Mouse (Mus musculus): ENCODE measurements around the gene Ino80. TPM values are rescaled to one million over a fixed set of nuclear protein-coding genes. Genes with fewer than 3 reads are reported as not detected.
A peak's percentile ranks its signal among the peaks of the same experiment; 100 is the strongest.
"Not testable (repeated sequence)": the region's sequence is repeated elsewhere in the genome, so short reads cannot be mapped to it uniquely, and the experiment has no call there.

Ino80 gene
- 100 to 1,000 TPM in 25 of 26 experiments, 10 to 100 TPM in 1; 95.7 to 156 (median 125) TPM for total RNA-seq (2018; cell fraction: chromatin; rRNA removed)
- 10 to 100 TPM; 11.4 to 20.2 (median 14.9) TPM for total RNA-seq (2018; cell fraction: cytosol; rRNA removed)
- total RNA-seq (2018; cell fraction: nucleus; rRNA removed), result 10 to 100 TPM; 37.6 to 81.5 (median 51.2) TPM
- polyA plus RNA-seq (2018), result 8.9 to 11.8 TPM (median 10.9 TPM) in 3 replicates

DNA sequence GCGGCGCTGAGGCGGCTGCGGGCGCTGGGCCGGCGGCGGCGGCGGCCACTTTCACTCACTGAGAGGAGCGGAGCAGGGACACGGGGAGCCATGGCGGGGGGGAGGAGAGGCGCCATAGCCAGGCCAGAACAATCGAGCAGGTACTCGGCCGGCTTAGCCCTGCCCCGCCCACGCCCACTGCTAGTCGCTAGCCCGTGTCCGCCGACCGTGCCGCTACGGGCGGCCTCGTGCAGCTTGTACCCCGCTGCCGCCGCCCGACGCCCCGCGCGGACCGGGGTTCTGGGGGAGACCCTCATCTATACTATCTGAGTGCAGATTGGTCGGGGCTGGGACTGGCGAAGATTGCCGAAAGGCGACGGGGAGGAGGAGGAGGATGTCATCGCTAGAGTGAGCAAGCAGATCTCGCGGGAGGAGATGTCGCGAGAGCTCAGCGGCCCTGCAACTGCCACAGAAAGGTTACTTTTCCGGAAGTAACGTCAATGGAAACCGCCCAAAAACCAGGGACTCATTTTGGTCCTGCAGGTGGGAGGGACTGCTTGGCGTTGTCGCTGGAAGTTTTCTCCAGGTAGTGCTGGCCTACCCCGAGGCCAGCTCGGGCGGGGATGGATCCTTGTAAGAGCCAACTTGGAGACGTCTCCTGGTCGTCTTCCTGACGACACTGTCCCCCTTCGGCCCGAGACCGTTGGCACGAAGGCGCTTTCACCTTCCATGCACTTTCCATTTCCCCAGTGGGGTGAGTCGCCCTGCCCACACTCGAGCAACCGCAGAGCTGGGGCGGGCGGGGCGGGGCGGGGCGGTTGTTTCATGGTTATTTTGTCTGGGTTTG is at the start of gene Ino80:
Gene Ino80, minus strand, starts transcription at position 117 of the 826 bp plus-strand sequence.
- WGBS (ENCODE audit: missing documents), result under 1% methylated on average over 55 of the region's 72 CpGs
- peak within 1 kb of the TSS; percentile 91 for H3K27ac ChIP-seq
- peaks cover 54% of the 10 kb centered on the region for H3K79me2 ChIP-seq (ENCODE audit: inconsistent target)
- peak within 1 kb of the TSS; percentile 77 for H3K4me3 ChIP-seq (ENCODE audit: inconsistent target)
- no peaks in the 10 kb centered on the region for H3K36me3 ChIP-seq (ENCODE audit: inconsistent target)

DNA sequence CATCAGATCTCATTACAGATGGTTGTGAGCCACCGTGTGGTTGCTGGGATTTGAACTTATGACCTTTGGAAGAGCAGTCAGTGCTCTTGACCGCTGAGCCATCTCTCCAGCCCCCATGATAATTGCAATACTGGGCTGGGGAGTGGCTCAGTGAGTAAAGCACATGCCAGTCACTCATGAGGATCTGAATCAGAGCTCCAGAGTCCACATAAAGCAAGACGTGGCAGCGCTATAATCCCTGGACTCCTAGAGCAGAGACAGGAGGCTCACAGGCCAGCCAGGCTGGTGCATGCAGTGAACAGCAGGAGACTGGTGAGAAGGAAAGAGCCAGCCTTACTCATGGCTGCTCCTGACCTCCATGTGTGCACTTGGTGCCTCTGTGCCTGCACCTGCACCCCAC is 47.9 kb upstream of the Ino80 start:
- no peak overlapping the region for H3K4me3 ChIP-seq (ENCODE audit: inconsistent target)
- H3K27ac ChIP-seq, result no peak overlapping the region
- no peaks in the 10 kb centered on the region for H3K79me2 ChIP-seq (ENCODE audit: inconsistent target)
- H3K36me3 ChIP-seq (ENCODE audit: inconsistent target), result no peaks in the 10 kb centered on the region
- WGBS (ENCODE audit: missing documents), result 91% methylated on average over 4 of the region's 4 CpGs

DNA sequence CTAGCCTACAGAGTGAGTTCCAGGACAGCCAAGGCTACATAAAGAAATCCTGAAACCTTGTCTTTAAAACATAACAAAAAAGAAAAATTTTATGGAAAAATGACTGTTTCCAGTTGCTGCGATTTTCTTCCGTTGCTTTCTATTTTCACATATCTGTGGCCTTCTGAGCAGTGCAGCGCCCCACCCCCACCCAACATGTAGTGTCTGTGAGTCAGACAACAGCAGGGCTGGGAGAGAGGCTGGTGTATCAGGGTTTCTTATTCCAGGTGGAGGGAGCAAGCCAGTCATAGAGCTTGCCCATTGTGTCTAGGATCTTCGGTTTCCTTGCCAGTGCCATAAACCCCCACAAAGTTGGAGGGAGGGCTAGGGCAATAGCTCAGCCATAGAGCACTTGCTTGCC is 46.3 kb upstream of the Ino80 start:
- no peaks in the 10 kb centered on the region for H3K79me2 ChIP-seq (ENCODE audit: inconsistent target)
- H3K27ac ChIP-seq, result no peak overlapping the region
- H3K4me3 ChIP-seq (ENCODE audit: inconsistent target), result no peak overlapping the region
- H3K36me3 ChIP-seq (ENCODE audit: inconsistent target), result no peaks in the 10 kb centered on the region
- 91% methylated on average over 4 of the region's 4 CpGs for WGBS (ENCODE audit: missing documents)

- no peaks in the 10 kb centered on the region for H3K36me3 ChIP-seq (ENCODE audit: inconsistent target)
- no peak overlapping the region for H3K4me3 ChIP-seq (ENCODE audit: inconsistent target)
- no peaks in the 10 kb centered on the region for H3K79me2 ChIP-seq (ENCODE audit: inconsistent target)
- 86% methylated on average over 7 of the region's 7 CpGs for whole genome bisulfite sequencing (ENCODE audit: missing documents)
- H3K27ac ChIP-seq, result no peak overlapping the region
Measured at GRCm38 (mm10) chr2:119520550-119520949, 43.1 kb upstream of the Ino80 start.

DNA sequence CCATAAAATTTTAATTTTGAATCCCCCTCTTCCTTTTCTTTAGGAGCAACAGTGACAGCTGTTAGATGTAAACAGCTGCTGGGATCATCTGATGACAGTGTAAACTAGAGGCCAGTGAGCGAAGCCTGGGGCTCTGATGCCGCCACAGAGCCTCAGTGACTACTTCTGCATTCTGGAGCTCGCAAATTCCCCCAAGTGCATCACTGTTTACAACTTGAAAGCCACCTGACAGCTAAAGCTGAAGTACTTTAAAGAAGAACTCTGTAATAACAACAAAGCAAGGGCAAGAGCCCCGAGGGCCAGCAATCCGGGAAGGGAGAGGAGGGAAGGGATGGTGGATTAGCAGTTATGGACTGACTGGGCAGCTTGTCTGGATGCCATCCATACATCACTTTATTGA is 39.3 kb upstream of the Ino80 start:
- Histone ChIP-seq H3K36me3 (ENCODE audit: inconsistent target) (no peaks in the 10 kb centered on the region), H3K27ac (no peak overlapping the region), H3K4me3 (ENCODE audit: inconsistent target) (no peak overlapping the region), H3K79me2 (ENCODE audit: inconsistent target) (no peaks in the 10 kb centered on the region)
- 78% methylated on average over 5 of the region's 5 CpGs for WGBS (ENCODE audit: missing documents)

DNA sequence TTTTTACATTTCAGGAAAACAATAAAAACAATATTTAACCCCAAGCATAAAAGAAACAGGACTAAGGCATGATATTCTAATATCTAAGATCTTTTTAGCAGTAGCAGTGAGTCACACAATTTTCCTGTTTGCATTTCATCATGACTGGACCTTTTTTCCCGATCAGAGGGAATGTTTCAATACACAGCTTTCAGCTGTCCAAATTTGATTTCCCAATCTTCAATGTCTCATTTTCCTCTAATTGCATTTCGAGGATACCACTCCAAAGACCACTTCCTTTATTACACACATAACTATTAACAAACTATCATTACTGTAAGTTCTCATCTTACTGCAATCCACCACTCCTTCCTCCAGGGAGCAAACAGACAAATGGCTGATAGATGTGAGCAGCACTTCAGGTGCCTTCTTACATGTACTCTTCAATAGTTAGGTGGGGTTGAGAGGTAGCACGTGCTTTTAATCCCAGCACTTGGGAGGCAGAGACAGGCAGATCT is 36.6 kb upstream of the Ino80 start:
- WGBS (ENCODE audit: missing documents), result 44% methylated on average over 3 of the region's 3 CpGs
- no peaks in the 10 kb centered on the region for H3K79me2 ChIP-seq (ENCODE audit: inconsistent target)

GRCm38 (mm10) chr2:119512292-119512691 is 34.8 kb upstream of the Ino80 start:
- Histone ChIP-seq H3K79me2 (ENCODE audit: inconsistent target) (no peaks in the 10 kb centered on the region), H3K4me3 (ENCODE audit: inconsistent target) (no peak overlapping the region), H3K36me3 (ENCODE audit: inconsistent target) (no peaks in the 10 kb centered on the region), H3K27ac (no peak overlapping the region)
- WGBS (ENCODE audit: missing documents), result 92% methylated on average over 2 of the region's 3 CpGs

More for the DNA sequence above, 36.6 kb upstream of the Ino80 start:
- Histone ChIP-seq H3K36me3 (ENCODE audit: inconsistent target) (no peaks in the 10 kb centered on the region), H3K27ac (no peak overlapping the region), H3K4me3 (ENCODE audit: inconsistent target) (no peak overlapping the region)

DNA sequence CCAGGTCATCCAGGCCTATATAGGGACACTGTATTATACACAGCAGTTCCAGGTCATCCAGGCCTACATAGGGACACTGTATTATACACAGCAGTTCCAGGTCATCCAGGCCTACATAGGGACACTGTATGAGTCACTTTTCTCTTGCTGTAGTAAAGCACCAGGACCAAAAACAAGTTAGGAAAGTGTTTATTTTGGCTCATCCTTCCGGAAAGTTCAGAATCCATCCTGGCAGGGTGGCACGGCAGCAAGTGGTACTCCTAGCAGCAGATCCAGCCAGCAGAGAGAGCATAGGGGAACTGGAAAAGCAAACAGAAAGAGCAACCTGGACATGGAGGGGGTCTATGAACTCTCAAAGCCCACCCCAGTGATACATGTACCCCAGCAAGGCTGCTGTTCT is 33.4 kb upstream of the Ino80 start:
- Histone ChIP-seq H3K27ac (no peak overlapping the region), H3K36me3 (ENCODE audit: inconsistent target) (no peaks in the 10 kb centered on the region), H3K79me2 (ENCODE audit: inconsistent target) (no peaks in the 10 kb centered on the region), H3K4me3 (ENCODE audit: inconsistent target) (no peak overlapping the region)
- WGBS (ENCODE audit: missing documents), result 84% methylated on average over 2 of the region's 2 CpGs

- not testable (repeated sequence) for H3K79me2 ChIP-seq (ENCODE audit: inconsistent target); H3K27ac ChIP-seq; H3K36me3 ChIP-seq (ENCODE audit: inconsistent target); H3K4me3 ChIP-seq (ENCODE audit: inconsistent target)
- 68% methylated on average over 7 of the region's 7 CpGs for WGBS (ENCODE audit: missing documents)
Measured at GRCm38 (mm10) chr2:119508518-119508917, 31.0 kb upstream of the Ino80 start.

DNA sequence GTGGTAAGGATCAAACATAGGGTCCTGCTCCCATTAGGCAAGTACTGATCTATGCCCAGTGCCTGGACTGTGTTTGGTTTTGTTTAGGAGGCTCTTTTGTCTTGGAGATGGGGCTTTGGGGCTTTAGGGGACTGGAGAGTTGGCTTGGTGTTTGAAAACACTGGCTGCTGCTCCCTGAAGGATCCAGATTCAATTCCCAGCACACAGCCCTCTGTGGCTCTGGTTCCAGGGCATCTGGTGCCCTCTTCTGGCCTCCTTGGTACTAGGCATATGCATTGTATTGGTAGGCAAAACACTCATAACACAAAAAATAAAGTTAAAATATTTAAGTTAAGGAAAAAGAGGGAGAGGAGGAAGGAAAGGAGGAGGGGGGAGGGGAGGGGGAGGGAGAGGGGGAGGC is 29.6 kb upstream of the Ino80 start:
- H3K79me2 ChIP-seq (ENCODE audit: inconsistent target), result no peaks in the 10 kb centered on the region
- no peaks in the 10 kb centered on the region for H3K36me3 ChIP-seq (ENCODE audit: inconsistent target)
- no peak overlapping the region for H3K4me3 ChIP-seq (ENCODE audit: inconsistent target)
- H3K27ac ChIP-seq, result no peak overlapping the region

DNA sequence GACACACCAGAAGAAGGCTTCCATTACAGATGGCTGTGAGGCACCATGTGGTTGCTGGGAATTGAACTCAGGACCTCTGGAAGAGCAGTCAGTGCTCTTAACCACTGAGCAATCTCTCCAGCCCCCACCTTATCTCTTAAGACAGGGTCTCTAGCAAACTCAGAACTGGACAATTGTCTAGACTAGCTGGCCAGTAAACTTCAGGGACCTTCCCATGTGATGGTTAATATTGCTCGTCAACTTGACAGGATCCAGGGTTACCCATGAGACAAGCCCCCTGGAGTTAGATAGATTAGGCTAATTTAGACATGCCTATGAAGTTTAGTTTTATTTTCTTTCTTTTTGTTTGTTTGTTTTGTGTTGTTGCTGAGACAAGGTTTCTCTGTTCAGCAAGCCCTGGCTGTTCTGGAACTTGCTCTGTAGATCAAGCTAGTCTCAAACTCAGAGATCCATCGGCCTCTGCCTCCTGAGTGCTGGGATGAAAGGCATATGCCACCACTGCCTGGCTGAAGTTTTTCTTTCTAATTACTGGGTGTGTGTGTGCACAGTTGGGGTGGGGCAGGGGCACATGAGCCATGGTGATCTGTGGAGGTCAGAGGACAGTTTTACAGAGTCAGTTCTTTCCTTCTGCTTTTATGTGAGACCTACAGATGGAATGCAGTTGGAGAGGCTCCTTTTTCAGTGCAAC is 23.6 kb upstream of the Ino80 start:
- no peak overlapping the region for H3K27ac ChIP-seq
- WGBS (ENCODE audit: missing documents), result 96% methylated on average over 2 of the region's 2 CpGs
- no peaks in the 10 kb centered on the region for H3K36me3 ChIP-seq (ENCODE audit: inconsistent target)
- H3K79me2 ChIP-seq (ENCODE audit: inconsistent target), result no peaks in the 10 kb centered on the region
- no peak overlapping the region for H3K4me3 ChIP-seq (ENCODE audit: inconsistent target)

- H3K4me3 ChIP-seq (ENCODE audit: inconsistent target), result no peak overlapping the region
- no peaks in the 10 kb centered on the region for H3K79me2 ChIP-seq (ENCODE audit: inconsistent target)
- H3K36me3 ChIP-seq (ENCODE audit: inconsistent target), result no peaks in the 10 kb centered on the region
- H3K27ac ChIP-seq, result no peak overlapping the region
- WGBS (ENCODE audit: missing documents), result 50% methylated on average over 2 of the region's 2 CpGs
Measured at GRCm38 (mm10) chr2:119498859-119499258, 21.4 kb upstream of the Ino80 start.

- WGBS (ENCODE audit: missing documents), result 100% methylated on average over 2 of the region's 2 CpGs
- H3K27ac ChIP-seq, result no peak overlapping the region
- no peaks in the 10 kb centered on the region for H3K36me3 ChIP-seq (ENCODE audit: inconsistent target)
- no peak overlapping the region for H3K4me3 ChIP-seq (ENCODE audit: inconsistent target)
- H3K79me2 ChIP-seq (ENCODE audit: inconsistent target), result no peaks in the 10 kb centered on the region
Measured at GRCm38 (mm10) chr2:119496082-119496481, 18.6 kb upstream of the Ino80 start.

- Histone ChIP-seq H3K79me2 (ENCODE audit: inconsistent target) (no peaks in the 10 kb centered on the region), H3K36me3 (ENCODE audit: inconsistent target) (no peaks in the 10 kb centered on the region), H3K27ac (no peak overlapping the region), H3K4me3 (ENCODE audit: inconsistent target) (no peak overlapping the region)
- 48% methylated on average over 5 of the region's 5 CpGs for WGBS (ENCODE audit: missing documents)
Measured at GRCm38 (mm10) chr2:119491953-119492352, 14.5 kb upstream of the Ino80 start.

DNA sequence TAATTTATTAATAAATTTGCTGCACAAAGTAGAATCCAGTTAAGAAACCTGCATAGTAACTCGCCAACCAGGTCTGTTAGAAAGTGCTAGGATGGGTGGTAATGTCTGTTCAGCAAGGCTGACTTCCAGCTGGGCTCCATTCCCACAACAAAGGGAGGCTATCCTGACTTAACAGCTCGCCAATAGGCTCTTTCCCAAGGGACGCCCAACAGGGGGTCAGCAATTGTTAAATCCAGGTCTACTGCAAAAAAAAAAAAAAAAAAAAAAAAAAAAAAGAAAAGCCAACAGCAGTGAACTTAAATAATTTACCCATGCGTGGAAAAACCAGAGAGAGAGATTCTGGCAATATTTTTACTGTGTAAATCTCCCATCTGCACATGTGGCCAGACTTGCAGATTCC is 9.0 kb upstream of the Ino80 start:
- H3K27ac ChIP-seq, result no peak overlapping the region
- 83% methylated on average over 4 of the region's 4 CpGs for WGBS (ENCODE audit: missing documents)
- H3K79me2 ChIP-seq (ENCODE audit: inconsistent target), result no peaks in the 10 kb centered on the region
- H3K4me3 ChIP-seq (ENCODE audit: inconsistent target), result no peak overlapping the region
- no peaks in the 10 kb centered on the region for H3K36me3 ChIP-seq (ENCODE audit: inconsistent target)

Data from macrophage (primary cell).